Mouse (Mus musculus): ENCODE data around the gene Krt73. TPM values are rescaled to one million over a fixed set of nuclear protein-coding genes. Genes with fewer than 3 reads are reported as not detected.

Krt73 gene
- polyA plus RNA-seq, 1 experiment, result not detected

DNA sequence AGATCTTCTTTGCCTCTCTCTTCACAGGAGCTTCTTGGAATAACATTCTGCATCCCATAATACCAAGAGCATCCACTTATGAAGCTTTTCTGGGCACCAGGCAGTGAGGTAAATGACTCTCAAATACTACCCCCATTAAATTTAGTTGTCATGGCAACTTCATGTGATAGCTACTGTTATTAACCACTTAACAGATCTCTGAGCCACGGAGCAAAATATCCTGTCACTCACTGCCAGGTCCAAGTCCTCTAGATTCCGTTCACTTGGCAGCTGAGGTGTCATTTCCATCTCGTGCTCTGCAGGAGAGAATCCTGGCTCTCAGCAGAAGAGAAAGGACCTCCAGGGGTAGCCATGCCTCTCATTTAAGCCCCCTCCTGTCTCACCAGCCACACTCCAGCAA lies 11.3 kb downstream of the Krt73 start:
- H3K4me3 ChIP-seq (ENCODE audit: insufficient read depth, low read length), result no peak overlapping the region
- H3K27ac ChIP-seq (ENCODE audit: insufficient read depth, low read length), result no peak overlapping the region
- TF ChIP-seq CTCF (IDR thresholded peaks at IDR 0.05; ENCODE audit: borderline replicate concordance, insufficient read depth, low read length) (no peak), POLR2A (IDR thresholded peaks at IDR 0.05; ENCODE audit: low read depth, low read length) (no peak)
- H3K4me1 ChIP-seq (ENCODE audit: control insufficient read depth, insufficient read depth, low read length), result no peaks in the 10 kb centered on the region

- H3K27ac ChIP-seq (ENCODE audit: insufficient read depth, low read length), result no peak within 1 kb of the TSS
- TF ChIP-seq CTCF (IDR thresholded peaks at IDR 0.05; ENCODE audit: borderline replicate concordance, insufficient read depth, low read length) (no peak), POLR2A (IDR thresholded peaks at IDR 0.05; ENCODE audit: low read depth, low read length) (no peak)
- H3K4me1 ChIP-seq (ENCODE audit: control insufficient read depth, insufficient read depth, low read length), result no peaks in the 10 kb centered on the region
- H3K4me3 ChIP-seq (ENCODE audit: insufficient read depth, low read length), result no peak within 1 kb of the TSS
Measured at GRCm38 (mm10) chr15:101786360-101786759, 15.8 kb downstream of the Krt73 start, which contains the start of gene Krt72. TSS of gene Krt72 (minus strand) at chr15:101786460.

GRCm38 (mm10) chr15:101773420-101773819 lies 28.7 kb downstream of the Krt73 start:
- TF ChIP-seq POLR2A (IDR thresholded peaks at IDR 0.05; ENCODE audit: low read depth, low read length) (no peak), CTCF (IDR thresholded peaks at IDR 0.05; ENCODE audit: borderline replicate concordance, insufficient read depth, low read length) (no peak)
- H3K4me3 ChIP-seq (ENCODE audit: insufficient read depth, low read length), result no peak overlapping the region
- H3K4me1 ChIP-seq (ENCODE audit: control insufficient read depth, insufficient read depth, low read length), result no peaks in the 10 kb centered on the region
- H3K27ac ChIP-seq (ENCODE audit: insufficient read depth, low read length), result no peak overlapping the region

DNA sequence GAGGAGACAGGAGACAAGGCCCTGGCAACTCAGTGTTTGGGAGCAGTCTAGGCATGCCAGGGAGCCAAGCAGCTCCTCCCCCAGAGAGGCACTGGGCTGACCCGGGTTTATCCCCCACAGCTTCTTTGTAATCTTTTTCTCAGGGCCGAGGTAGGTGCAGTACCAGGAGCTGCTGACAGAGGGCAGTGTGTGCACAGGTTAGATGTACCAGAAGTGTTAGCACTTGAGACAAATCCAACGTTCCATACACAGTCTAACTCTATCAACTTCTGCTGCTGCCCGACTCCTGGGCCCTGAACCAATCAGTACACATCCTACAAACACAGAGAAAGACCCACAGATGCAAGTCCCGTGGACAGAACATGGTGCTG lies 29.4 kb downstream of the Krt73 start:
- Histone ChIP-seq H3K4me3 (ENCODE audit: insufficient read depth, low read length) (no peak overlapping the region), H3K4me1 (ENCODE audit: control insufficient read depth, insufficient read depth, low read length) (no peaks in the 10 kb centered on the region), H3K27ac (ENCODE audit: insufficient read depth, low read length) (no peak overlapping the region)
- TF ChIP-seq POLR2A (IDR thresholded peaks at IDR 0.05; ENCODE audit: low read depth, low read length), result no peak
- TF ChIP-seq CTCF (IDR thresholded peaks at IDR 0.05; ENCODE audit: borderline replicate concordance, insufficient read depth, low read length), result peak; percentile 87; the same call in 1 of the 2 replicates

DNA sequence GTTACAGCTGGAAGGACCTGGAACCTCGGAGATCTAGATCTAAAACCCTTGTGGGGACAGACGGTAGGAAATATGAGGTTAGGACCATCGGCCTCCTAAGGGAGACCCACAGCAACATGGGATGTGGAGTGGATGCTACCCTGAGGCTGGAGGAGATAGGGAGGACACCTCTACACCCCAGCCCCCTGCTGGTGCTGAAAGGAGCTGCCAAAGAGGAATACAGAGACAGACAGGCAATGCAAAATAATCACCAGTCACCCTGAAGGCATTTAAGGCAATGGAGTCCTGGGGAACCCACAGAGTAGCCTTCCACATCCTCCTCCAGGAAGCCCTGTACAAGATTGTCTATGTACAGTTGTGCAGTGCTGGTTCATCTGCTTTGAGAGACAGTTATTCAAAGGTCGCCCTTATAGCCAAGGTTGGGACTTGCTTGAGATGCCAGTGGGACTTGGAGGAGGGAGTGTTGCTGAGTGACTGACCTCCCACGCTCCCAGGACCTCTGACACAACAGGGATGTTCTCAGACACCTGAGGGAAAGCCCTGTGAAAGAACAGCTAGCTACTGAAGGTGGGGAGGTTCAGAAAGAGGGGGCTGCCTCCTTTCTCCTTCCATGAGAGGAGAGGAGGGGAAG lies 30.0 kb downstream of the Krt73 start:
- Histone ChIP-seq H3K4me3 (ENCODE audit: insufficient read depth, low read length) (no peak overlapping the region), H3K4me1 (ENCODE audit: control insufficient read depth, insufficient read depth, low read length) (no peaks in the 10 kb centered on the region), H3K27ac (ENCODE audit: insufficient read depth, low read length) (no peak overlapping the region)
- TF ChIP-seq CTCF (IDR thresholded peaks at IDR 0.05; ENCODE audit: borderline replicate concordance, insufficient read depth, low read length) (peak; percentile 39; the same call in 1 of the 2 replicates), POLR2A (IDR thresholded peaks at IDR 0.05; ENCODE audit: low read depth, low read length) (no peak)

DNA sequence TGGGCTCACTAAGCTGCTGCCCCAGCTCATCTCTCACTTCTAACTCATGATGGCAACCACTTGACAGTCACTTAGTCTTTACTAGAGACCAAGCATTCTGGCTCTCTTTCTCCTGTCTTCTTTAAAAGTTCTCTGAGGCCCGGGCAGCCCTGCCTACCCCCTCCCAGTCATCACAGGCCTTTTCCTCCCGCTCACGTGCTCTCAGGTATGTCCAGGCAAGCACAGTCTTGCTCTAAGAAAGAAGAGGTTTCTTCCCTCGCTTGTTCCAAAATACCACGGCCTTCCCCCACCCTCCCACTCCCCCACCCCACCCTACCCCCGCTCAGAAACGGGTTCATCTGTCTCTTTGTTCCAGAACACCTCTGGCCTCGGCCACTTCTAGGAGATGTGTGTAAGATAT lies 31.9 kb downstream of the Krt73 start:
- TF ChIP-seq POLR2A (IDR thresholded peaks at IDR 0.05; ENCODE audit: low read depth, low read length), result no peak
- no peak for TF ChIP-seq CTCF (IDR thresholded peaks at IDR 0.05; ENCODE audit: borderline replicate concordance, insufficient read depth, low read length)
- no peak overlapping the region for H3K4me3 ChIP-seq (ENCODE audit: insufficient read depth, low read length)
- no peaks in the 10 kb centered on the region for H3K4me1 ChIP-seq (ENCODE audit: control insufficient read depth, insufficient read depth, low read length)
- H3K27ac ChIP-seq (ENCODE audit: insufficient read depth, low read length), result no peak overlapping the region

Other genes with a start within 250 kb of the Krt73 start
- gene Krt90, start 239.4 kb downstream of the Krt73 start, polyA plus RNA-seq (2011; ENCODE audit: insufficient read length, low read depth, missing spikeins), result not detected in 2 replicates
- not detected in 2 replicates for gene Krt75, start 228.4 kb downstream of the Krt73 start, polyA plus RNA-seq (2011; ENCODE audit: insufficient read length, low read depth, missing spikeins)
- gene Gm5414, start 174.2 kb downstream of the Krt73 start, polyA plus RNA-seq (2011; ENCODE audit: insufficient read length, low read depth, missing spikeins), result not detected in 2 replicates
- gene Gm5478, start 155.0 kb downstream of the Krt73 start, polyA plus RNA-seq (2011; ENCODE audit: insufficient read length, low read depth, missing spikeins), result not detected in 2 replicates
- not detected in 2 replicates for gene Krt6b, start 122.1 kb downstream of the Krt73 start, polyA plus RNA-seq (2011; ENCODE audit: insufficient read length, low read depth, missing spikeins)
- gene Krt6a, start 108.0 kb downstream of the Krt73 start, polyA plus RNA-seq (2011; ENCODE audit: insufficient read length, low read depth, missing spikeins), result not detected in 2 replicates
- not detected in 2 replicates for gene Krt5, start 89.4 kb downstream of the Krt73 start, polyA plus RNA-seq (2011; ENCODE audit: insufficient read length, low read depth, missing spikeins)
- not detected in 2 replicates for gene Krt71, start 59.2 kb downstream of the Krt73 start, polyA plus RNA-seq (2011; ENCODE audit: insufficient read length, low read depth, missing spikeins)
- gene Krt72, start 15.9 kb downstream of the Krt73 start, polyA plus RNA-seq (2011; ENCODE audit: insufficient read length, low read depth, missing spikeins), result not detected in 2 replicates
- not detected in 2 replicates for gene Krt2, start 15.8 kb upstream of the Krt73 start, polyA plus RNA-seq (2011; ENCODE audit: insufficient read length, low read depth, missing spikeins)
- not detected in 2 replicates for gene Krt1, start 48.4 kb upstream of the Krt73 start, polyA plus RNA-seq (2011; ENCODE audit: insufficient read length, low read depth, missing spikeins)
- not detected in 2 replicates for gene Krt77, start 67.4 kb upstream of the Krt73 start, polyA plus RNA-seq (2011; ENCODE audit: insufficient read length, low read depth, missing spikeins)
- gene Krt76, start 90.6 kb upstream of the Krt73 start, polyA plus RNA-seq (2011; ENCODE audit: insufficient read length, low read depth, missing spikeins), result not detected in 2 replicates
- not detected in 2 replicates for gene Krt4, start 122.4 kb upstream of the Krt73 start, polyA plus RNA-seq (2011; ENCODE audit: insufficient read length, low read depth, missing spikeins)
- not detected in 2 replicates for gene Krt79, start 138.0 kb upstream of the Krt73 start, polyA plus RNA-seq (2011; ENCODE audit: insufficient read length, low read depth, missing spikeins)
- gene Krt78, start 151.9 kb upstream of the Krt73 start, polyA plus RNA-seq (2011; ENCODE audit: insufficient read length, low read depth, missing spikeins), result not detected in 2 replicates
- gene Krt8, start 202.1 kb upstream of the Krt73 start, polyA plus RNA-seq (2011; ENCODE audit: insufficient read length, low read depth, missing spikeins), result 0.25 TPM in 1 of 2 replicates, not detected in the other
- gene Krt18, start 225.8 kb upstream of the Krt73 start, polyA plus RNA-seq (2011; ENCODE audit: insufficient read length, low read depth, missing spikeins), result 1.6 and 8.2 TPM in 2 replicates